ENCODE assay signal across 10 mouse cellular contexts in the genomic region with DNA sequence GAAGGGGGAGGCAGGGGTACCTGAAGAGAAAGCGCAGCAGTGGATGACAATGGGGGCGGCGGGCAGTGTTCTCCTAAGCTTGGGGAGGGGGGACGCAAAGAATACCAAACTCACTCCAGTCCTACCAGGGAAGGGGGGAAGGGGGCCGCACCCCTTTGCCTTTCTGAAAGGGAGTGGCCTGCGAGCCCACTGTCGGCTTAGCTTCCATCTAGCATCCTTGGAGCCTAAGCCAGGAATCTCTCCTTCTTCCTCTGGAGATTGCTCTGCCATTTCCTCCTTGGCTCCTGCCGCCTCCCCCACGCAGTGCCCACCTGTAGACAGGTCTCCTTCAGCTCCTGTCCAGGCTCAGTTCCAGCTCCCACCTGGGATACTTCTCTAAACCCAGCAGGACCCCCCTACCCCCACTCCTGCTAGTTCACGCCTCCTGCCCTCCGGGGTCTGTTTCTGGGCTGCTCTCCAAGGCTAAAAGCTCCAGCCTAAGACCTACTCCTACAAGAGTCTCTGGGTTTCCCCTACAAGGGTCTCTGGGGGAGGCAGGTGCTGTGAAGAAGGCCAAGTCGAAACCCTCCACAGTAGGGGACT. TPM values are rescaled to one million over a fixed set of nuclear protein-coding genes. Genes with fewer than 3 reads are reported as not detected.
A peak's percentile ranks its signal among the peaks of the same experiment; 100 is the strongest.
DNase-seq lines count a peak whose midpoint lies in the region; ATAC-seq and TF ChIP-seq lines count a peak whose summit lies in the region.
"Had no signal": no experiment of that assay in that cellular context is flagged by ENCODE, and none has a peak within 500 bp of the region (broad histone marks: within the 10 kb centered on the region; RNA-seq: fewer than 3 reads in every experiment).

No protein-coding gene starts in this region.

- DNase-seq in cerebellum, adult 11 months = peak; percentile 66
- no peak for DNase-seq in cerebellum, postnatal 4 days (ENCODE audit: low spot score in 2 of 2)
- no peak for DNase-seq in lung, postnatal 0 days (ENCODE audit: low spot score)
- no peak for DNase-seq in lung, adult 18-20 months
- no peak for DNase-seq in left cerebral cortex, adult 18-20 months (ENCODE audit: low spot score in 2 of 2)
- DNase-seq: gastrocnemius, postnatal 25 days had no signal

- H3K4me1 ChIP-seq in lung, postnatal 0 days (ENCODE audit: insufficient read depth, low read depth, low read length) = peaks cover 3% of the 10 kb centered on the region; the same call in 1 of the 2 replicates
- H3K4me1 ChIP-seq in intestine, embryonic 16.5 days (ENCODE audit: control insufficient read depth, insufficient read depth, low read length) = peaks cover 8% of the 10 kb centered on the region
- peaks cover 37% of the 10 kb centered on the region for H3K4me1 ChIP-seq in olfactory bulb, adult 2 months (ENCODE audit: control insufficient read depth, insufficient read depth, low read length)

- no peak overlapping the region for H3K27ac ChIP-seq in lung, postnatal 0 days (ENCODE audit: low read length)
- H3K27ac ChIP-seq in intestine, embryonic 16.5 days (ENCODE audit: low read length) = no peak overlapping the region
- no peak overlapping the region for H3K27ac ChIP-seq in olfactory bulb, adult 2 months (ENCODE audit: insufficient read depth, low read depth, low read length)

- H3K4me3 ChIP-seq in lung, postnatal 0 days (ENCODE audit: low read depth, low read length) = peak overlapping the region; percentile 56; the same call in 1 of the 2 replicates
- peak overlapping the region; percentile 66 for H3K4me3 ChIP-seq in intestine, embryonic 16.5 days (ENCODE audit: low read length)
- peak overlapping the region; percentile 78 for H3K4me3 ChIP-seq in olfactory bulb, adult 2 months (ENCODE audit: insufficient read depth, low read depth, low read length)

- peaks cover 9% of the 10 kb centered on the region for H3K27me3 ChIP-seq in lung, postnatal 0 days (replicated peaks; ENCODE audit: insufficient read depth, low read length)
- peaks cover 20% of the 10 kb centered on the region for H3K27me3 ChIP-seq in intestine, embryonic 16.5 days (replicated peaks; ENCODE audit: control insufficient read depth, insufficient read depth, low read length)

- H3K9ac ChIP-seq in lung, postnatal 0 days (replicated peaks; ENCODE audit: low read depth) = no peak overlapping the region
- peak overlapping the region; percentile 73; the same call in 1 of the 2 replicates for H3K9ac ChIP-seq in intestine, embryonic 16.5 days (ENCODE audit: low read depth, low read length)

- H3K9me3 ChIP-seq in lung, postnatal 0 days (ENCODE audit: low read length) = no peaks in the 10 kb centered on the region
- H3K9me3 ChIP-seq in intestine, embryonic 16.5 days (ENCODE audit: control insufficient read depth, low read length) = no peaks in the 10 kb centered on the region

- TF ChIP-seq CTCF in lung, postnatal 0 days (IDR thresholded peaks at IDR 0.05) = no peak
- TF ChIP-seq CTCF in olfactory bulb, adult 2 months (IDR thresholded peaks at IDR 0.05; ENCODE audit: insufficient read depth, low read depth, low read length) = no peak

- peak overlapping the region; percentile 98; the same call in 1 of the 2 replicates for H3K4me2 ChIP-seq in lung, postnatal 0 days (replicated peaks; ENCODE audit: low read depth, low read length)
- H3K4me2 ChIP-seq in intestine, embryonic 16.5 days (ENCODE audit: low read depth, low read length) = peak overlapping the region; percentile 96

- TF ChIP-seq POLR2A in olfactory bulb, adult 2 months (IDR thresholded peaks at IDR 0.05; ENCODE audit: insufficient read depth, low read depth, low read length) = no peak

- no peaks in the 10 kb centered on the region for H3K36me3 ChIP-seq in lung, postnatal 0 days (ENCODE audit: insufficient read depth, low read length)
- no peaks in the 10 kb centered on the region for H3K36me3 ChIP-seq in intestine, embryonic 16.5 days (ENCODE audit: control insufficient read depth, insufficient read depth, low read length)

- WGBS in lung, postnatal 0 days = 23% methylated on average over 10 of the region's 12 CpGs
- WGBS in intestine, embryonic 16.5 days = 20% methylated on average over 12 of the region's 12 CpGs
- WGBS in olfactory bulb, adult 2 months = 25% methylated on average over 12 of the region's 12 CpGs

- TF ChIP-seq EP300 in lung, postnatal 0 days (IDR thresholded peaks at IDR 0.05) = no peak

- no peak for ATAC-seq in lung, postnatal 0 days
- ATAC-seq in intestine, embryonic 16.5 days = no peak
- ATAC-seq in inflammation-experienced regulatory T-cells, adult 6 months = no peak
- ATAC-seq: activated CD4-positive, CD25-positive, alpha-beta regulatory T cell, adult 4 months had no signal

RNA-seq across cellular contexts. Expression of a gene that starts 1.3 kb away (rescaled TPM):
- 1.4 and 3.0 TPM in 2 replicates for polyA plus RNA-seq in lung, postnatal 0 days (2015; fragmentation: Nextera tagmentation; extraction: Ambion mirVana)
- 0.94 and 1.3 TPM in 2 replicates for polyA plus RNA-seq in intestine, embryonic 16.5 days (2015; fragmentation: Nextera tagmentation; extraction: Ambion mirVana)
- polyA plus RNA-seq in olfactory bulb, adult 2 months (2012; ENCODE audit: insufficient read depth, insufficient read length, low replicate concordance, missing spikeins) = 69.0 TPM in 1 of 2 replicates, not detected in the other
- 100 to 1,000 TPM; 267 to 301 TPM for total RNA-seq in left cerebral cortex, adult 18-20 months (2021)
- under 1 TPM in 1 of 3 experiments, not detected in 2; 0.05 TPM for polyA plus RNA-seq in inflammation-experienced regulatory T-cells, adult 6 months (2017; shearing (Covaris generic))

Comparison
In these comparisons a context has a peak if more than half of its experiments do, and no peak if none do; other contexts are left out.
1. RNA of a gene that starts 1.3 kb away (polyA plus RNA-seq): 69.0 TPM in olfactory bulb, adult 2 months; 1.4 to 3.0 TPM in lung, postnatal 0 days, 0.94 to 1.3 TPM in intestine, embryonic 16.5 days and 0.05 TPM in inflammation-experienced regulatory T-cells, adult 6 months; every median in the first group is over 10 times any median in the second.
2. Peak in every context shown above with its lines, with median percentiles within 50 percentile points of each other: H3K4me3 ChIP-seq.